Mouse (Mus musculus): ENCODE measurements at regions not wholly inside any gene's neighbourhood (a gene's known extent, or its start where the extent isn't known, plus 50 kb on each side); places are given as distances from the start of the nearest gene placed in this dataset.

- Histone ChIP-seq H3K36me3 (no peaks in the 10 kb centered on the region), H3K27me3 (no peaks in the 10 kb centered on the region), H3K27ac (replicated peaks) (no peak overlapping the region), H3K9me3 (no peaks in the 10 kb centered on the region), H3K9ac (no peak overlapping the region), H3K4me3 (no peak overlapping the region), H3K4me1 (replicated peaks) (no peaks in the 10 kb centered on the region), H3K4me2 (no peak overlapping the region)
- 82% methylated on average over 9 of the region's 9 CpGs for WGBS
- ATAC-seq (ENCODE audit: low read depth), result no peak
Measured at GRCm38 (mm10) chr3:137728689-137729088, 57.4 kb downstream of the Gm21962 start.

GRCm38 (mm10) chr3:137729421-137729820, 58.1 kb downstream of the Gm21962 start:
- no peak for ATAC-seq (ENCODE audit: low read depth)
- WGBS, result 79% methylated on average over 7 of the region's 7 CpGs
- Histone ChIP-seq H3K4me2 (no peak overlapping the region), H3K4me3 (no peak overlapping the region), H3K36me3 (no peaks in the 10 kb centered on the region), H3K4me1 (replicated peaks) (no peaks in the 10 kb centered on the region), H3K9me3 (no peaks in the 10 kb centered on the region), H3K27ac (replicated peaks) (no peak overlapping the region), H3K27me3 (no peaks in the 10 kb centered on the region), H3K9ac (no peak overlapping the region)

- Histone ChIP-seq H3K9ac (no peak overlapping the region), H3K4me1 (replicated peaks) (peaks cover 12% of the 10 kb centered on the region; the same call in 1 of the 2 replicates), H3K27me3 (no peaks in the 10 kb centered on the region), H3K4me3 (no peak overlapping the region), H3K27ac (replicated peaks) (no peak overlapping the region; the same call in 1 of the 2 replicates), H3K9me3 (no peaks in the 10 kb centered on the region), H3K4me2 (peak overlapping the region; percentile 23), H3K36me3 (no peaks in the 10 kb centered on the region)
- WGBS, result 21% methylated on average over 12 of the region's 12 CpGs
- peak; percentile 74 for ATAC-seq (ENCODE audit: low read depth)
Measured at GRCm38 (mm10) chr3:137737222-137737800, 66.0 kb downstream of the Gm21962 start.

- no peak for ATAC-seq (ENCODE audit: low read depth)
- Histone ChIP-seq H3K9me3 (no peaks in the 10 kb centered on the region), H3K27ac (replicated peaks) (no peak overlapping the region), H3K4me1 (replicated peaks) (peaks cover 12% of the 10 kb centered on the region; the same call in 1 of the 2 replicates), H3K36me3 (no peaks in the 10 kb centered on the region), H3K27me3 (no peaks in the 10 kb centered on the region), H3K4me3 (no peak overlapping the region), H3K9ac (no peak overlapping the region), H3K4me2 (no peak overlapping the region)
- WGBS, result 79% methylated on average over 9 of the region's 9 CpGs
Measured at GRCm38 (mm10) chr3:137741528-137741927, 70.2 kb downstream of the Gm21962 start.

GRCm38 (mm10) chr3:137742119-137742518, 70.8 kb downstream of the Gm21962 start:
- H3K27me3 ChIP-seq, result no peaks in the 10 kb centered on the region
- H3K4me3 ChIP-seq, result no peak overlapping the region
- 83% methylated on average over 4 of the region's 4 CpGs for WGBS
- H3K36me3 ChIP-seq, result no peaks in the 10 kb centered on the region
- no peak overlapping the region for H3K9ac ChIP-seq
- no peak overlapping the region for H3K4me2 ChIP-seq
- no peak for ATAC-seq (ENCODE audit: low read depth)
- H3K27ac ChIP-seq (replicated peaks), result no peak overlapping the region
- H3K9me3 ChIP-seq, result no peaks in the 10 kb centered on the region
- peaks cover 7% of the 10 kb centered on the region; the same call in 1 of the 2 replicates for H3K4me1 ChIP-seq (replicated peaks)

- no peak overlapping the region for H3K27ac ChIP-seq (replicated peaks)
Measured at GRCm38 (mm10) chr3:137751732-137752260, 80.5 kb downstream of the Gm21962 start.

GRCm38 (mm10) chr3:137752447-137753256, 81.3 kb downstream of the Gm21962 start:
- Histone ChIP-seq H3K9me3 (no peaks in the 10 kb centered on the region), H3K27me3 (no peaks in the 10 kb centered on the region), H3K9ac (peak overlapping the region; percentile 65), H3K36me3 (no peaks in the 10 kb centered on the region), H3K4me3 (peak overlapping the region; percentile 33), H3K4me1 (replicated peaks) (peaks cover 14% of the 10 kb centered on the region), H3K27ac (replicated peaks) (peak overlapping the region; percentile 63), H3K4me2 (peak overlapping the region; percentile 62)
- WGBS, result 19% methylated on average over 25 of the region's 25 CpGs
- ATAC-seq (ENCODE audit: low read depth), result peak; percentile 93

More at GRCm38 (mm10) chr3:137751732-137752260, 80.5 kb downstream of the Gm21962 start:
- Histone ChIP-seq H3K4me2 (no peak overlapping the region), H3K4me3 (no peak overlapping the region), H3K9ac (no peak overlapping the region), H3K36me3 (no peaks in the 10 kb centered on the region), H3K27me3 (no peaks in the 10 kb centered on the region), H3K9me3 (no peaks in the 10 kb centered on the region), H3K4me1 (replicated peaks) (peaks cover 12% of the 10 kb centered on the region)
- 93% methylated on average over 9 of the region's 9 CpGs for WGBS
- ATAC-seq (ENCODE audit: low read depth), result no peak

- 0 out of 2 replicates have a peak, but pooled peaks have one; percentile 32 for ATAC-seq (ENCODE audit: low read depth)
- 0 out of 2 replicates have a peak overlapping the region, but pooled peaks have one; percentile 33 for H3K4me3 ChIP-seq
- peaks cover 18% of the 10 kb centered on the region for H3K4me1 ChIP-seq (replicated peaks)
- 64% methylated on average over 7 of the region's 7 CpGs for WGBS
- peak overlapping the region; percentile 62 for H3K4me2 ChIP-seq
- H3K9ac ChIP-seq, result peak overlapping the region; percentile 43; the same call in 1 of the 2 replicates
- no peaks in the 10 kb centered on the region for H3K36me3 ChIP-seq
- no peaks in the 10 kb centered on the region for H3K9me3 ChIP-seq
- no peak overlapping the region for H3K27ac ChIP-seq (replicated peaks)
- H3K27me3 ChIP-seq, result no peaks in the 10 kb centered on the region
Measured at GRCm38 (mm10) chr3:137753257-137753654, 81.9 kb downstream of the Gm21962 start.

GRCm38 (mm10) chr3:137755391-137755790, 84.1 kb downstream of the Gm21962 start:
- ATAC-seq (ENCODE audit: low read depth), result no peak
- 88% methylated on average over 5 of the region's 5 CpGs for WGBS

GRCm38 (mm10) chr3:137762213-137762884, 91.0 kb downstream of the Gm21962 start:
- no peaks in the 10 kb centered on the region for H3K27me3 ChIP-seq
- H3K4me3 ChIP-seq, result no peak overlapping the region
- H3K4me2 ChIP-seq, result no peak overlapping the region; the same call in 1 of the 2 replicates
- H3K4me1 ChIP-seq (replicated peaks), result peaks cover 6% of the 10 kb centered on the region; the same call in 1 of the 2 replicates
- no peaks in the 10 kb centered on the region for H3K9me3 ChIP-seq
- WGBS, result 68% methylated on average over 14 of the region's 14 CpGs
- H3K9ac ChIP-seq, result no peak overlapping the region
- H3K27ac ChIP-seq (replicated peaks), result 0 out of 2 replicates have a peak overlapping the region, but pooled peaks have one; percentile 4
- no peaks in the 10 kb centered on the region for H3K36me3 ChIP-seq
- peak; percentile 63; the same call in 1 of the 2 replicates for ATAC-seq (ENCODE audit: low read depth)

More at GRCm38 (mm10) chr3:137755391-137755790, 84.1 kb downstream of the Gm21962 start:
- H3K9ac ChIP-seq, result no peak overlapping the region
- no peak overlapping the region for H3K4me2 ChIP-seq
- H3K27me3 ChIP-seq, result no peaks in the 10 kb centered on the region
- H3K36me3 ChIP-seq, result no peaks in the 10 kb centered on the region
- H3K4me3 ChIP-seq, result no peak overlapping the region
- H3K4me1 ChIP-seq (replicated peaks), result peaks cover 18% of the 10 kb centered on the region
- no peak overlapping the region for H3K27ac ChIP-seq (replicated peaks)
- no peaks in the 10 kb centered on the region for H3K9me3 ChIP-seq

GRCm38 (mm10) chr3:137763406-137763805, 92.1 kb downstream of the Gm21962 start:
- WGBS, result 91% methylated on average over 5 of the region's 5 CpGs
- H3K27me3 ChIP-seq, result no peaks in the 10 kb centered on the region
- H3K36me3 ChIP-seq, result no peaks in the 10 kb centered on the region
- no peak overlapping the region for H3K9ac ChIP-seq
- H3K4me3 ChIP-seq, result no peak overlapping the region
- no peak overlapping the region for H3K4me2 ChIP-seq
- no peaks in the 10 kb centered on the region for H3K4me1 ChIP-seq (replicated peaks)
- ATAC-seq (ENCODE audit: low read depth), result no peak
- H3K27ac ChIP-seq (replicated peaks), result no peak overlapping the region
- H3K9me3 ChIP-seq, result no peaks in the 10 kb centered on the region

GRCm38 (mm10) chr3:137768627-137769026, 95.7 kb upstream of the H2afz start:
- Histone ChIP-seq H3K4me1 (replicated peaks) (no peaks in the 10 kb centered on the region), H3K9ac (no peak overlapping the region), H3K4me2 (no peak overlapping the region), H3K27ac (replicated peaks) (no peak overlapping the region), H3K9me3 (no peaks in the 10 kb centered on the region), H3K36me3 (no peaks in the 10 kb centered on the region), H3K4me3 (no peak overlapping the region), H3K27me3 (no peaks in the 10 kb centered on the region)
- ATAC-seq (ENCODE audit: low read depth), result no peak
- WGBS, result 85% methylated on average over 4 of the region's 4 CpGs

All from neural tube, embryonic 13.5 days (tissue).